Mouse (Mus musculus) stomach, postnatal 0 days (tissue): ENCODE results near the gene Kalrn. TPM values are rescaled to one million over a fixed set of nuclear protein-coding genes. Genes with fewer than 3 reads are reported as not detected.

Source experiments
- ATAC-seq: fragments of 200-750 bp; cut with Nextera tagmentation; 2 replicates; pipeline ENCODE4 v1.8.0; 2017; ENCODE audit not compliant: low FRiP score, low TSS enrichment
- DNase-seq: peaks from one replicate; pipeline ENCODE4 v3.0.0-alpha.2; 2016; ENCODE audit warnings: low spot score
- H3K27ac ChIP-seq: fragments of 300-500 bp; sonication (generic); replicated peaks from 2 replicates; pipeline ENCODE4 v1.5.1; 2014; ENCODE audit warnings: mild to moderate bottlenecking, control low read depth
- H3K27me3 ChIP-seq: fragments of 300-500 bp; sonication (generic); 2 replicates; pipeline ENCODE4 v1.6.1; 2014; ENCODE audit warnings: low read length; ENCODE audit not compliant: control insufficient read depth, insufficient read depth
- H3K36me3 ChIP-seq: fragments of 300-500 bp; sonication (generic); 2 replicates; pipeline ENCODE4 v1.6.1; 2014; ENCODE audit warnings: low read length, mixed read lengths; ENCODE audit not compliant: control insufficient read depth, insufficient read depth
- H3K4me1 ChIP-seq: fragments of 300-500 bp; sonication (generic); replicated peaks from 2 replicates; pipeline ENCODE4 v1.6.1; 2014; ENCODE audit warnings: antibody characterized with exemption; ENCODE audit not compliant: control insufficient read depth, insufficient read depth
- H3K4me2 ChIP-seq: fragments of 300-500 bp; sonication (generic); replicated peaks from 2 replicates; pipeline ENCODE4 v1.6.1; 2014; ENCODE audit warnings: low read depth, mild to moderate bottlenecking, control low read depth, moderate library complexity
- H3K4me3 ChIP-seq: fragments of 300-500 bp; sonication (generic); 2 replicates; pipeline ENCODE4 v1.5.1; 2014; ENCODE audit warnings: low read depth, low read length, control low read depth
- H3K9ac ChIP-seq: fragments of 300-500 bp; sonication (generic); 2 replicates; pipeline ENCODE4 v1.6.1; 2014; ENCODE audit warnings: mild to moderate bottlenecking, low read length, control low read depth, mixed read lengths
- H3K9me3 ChIP-seq: fragments of 300-500 bp; sonication (generic); 2 replicates; pipeline ENCODE4 v1.6.1; 2016; ENCODE audit warnings: low read length; ENCODE audit not compliant: control insufficient read depth
- CTCF ChIP-seq: IDR thresholded peaks from 2 replicates; pipeline ENCODE4 v1.5.1; 2016; ENCODE audit warnings: antibody characterized with exemption, low read depth, mild to moderate bottlenecking, moderate library complexity
- EP300 ChIP-seq: optimal IDR thresholded peaks from 2 replicates; pipeline ENCODE3; 2016; ENCODE audit warnings: antibody characterized with exemption
- WGBS: fragments of 180-500 bp; shearing (Covaris S2); extraction: QIAGEN DNeasy Blood & Tissue Kit; methylation state at CpG from one replicate; pipeline ENCODE4 v1.1.7; 2014; 5-methylcytosine and 5-hydroxymethylcytosine counted together
- polyA plus RNA-seq: library from polyadenylated mRNA; unstranded; fragments of >200 nt; fragmentation: Nextera tagmentation; extraction: Ambion mirVana; gene quantifications from 2 replicates; pipeline ENCODE4 v1.2.1, GENCODE M21; 2015

Kalrn gene
- polyA plus RNA-seq, 1 experiment from 2014 or later: 14.4 TPM

- Histone ChIP-seq H3K27me3 (no peaks in the 10 kb centered on the region), H3K36me3 (no peaks in the 10 kb centered on the region), H3K4me1 (no peaks in the 10 kb centered on the region), H3K4me3 (no peak overlapping the region), H3K9ac (no peak overlapping the region), H3K4me2 (no peak overlapping the region), H3K27ac (no peak overlapping the region), H3K9me3 (no peaks in the 10 kb centered on the region)
- no peak for TF ChIP-seq EP300
- no peak for TF ChIP-seq CTCF
- ATAC-seq: no peak
- 64% methylated on average over 12 of the region's 12 CpGs for WGBS
- DNase-seq: no peak
Measured at GRCm38 (mm10) chr16:34236898-34237611, 336.3 kb downstream of the Kalrn start.

GRCm38 (mm10) chr16:34235086-34235485 lies 338.2 kb downstream of the Kalrn start:
- TF ChIP-seq CTCF (no peak), EP300 (no peak)
- H3K4me3 ChIP-seq: no peak overlapping the region
- H3K27ac ChIP-seq: no peak overlapping the region
- no peaks in the 10 kb centered on the region for H3K4me1 ChIP-seq
- no peak overlapping the region for H3K9ac ChIP-seq
- ATAC-seq: no peak
- H3K27me3 ChIP-seq: no peaks in the 10 kb centered on the region
- H3K36me3 ChIP-seq: no peaks in the 10 kb centered on the region
- 54% methylated on average over 11 of the region's 11 CpGs for WGBS
- no peaks in the 10 kb centered on the region for H3K9me3 ChIP-seq
- H3K4me2 ChIP-seq: no peak overlapping the region
- DNase-seq: no peak

- H3K4me3 ChIP-seq: no peak overlapping the region
- no peak for ATAC-seq
- H3K9ac ChIP-seq: no peak overlapping the region
- H3K4me1 ChIP-seq: no peaks in the 10 kb centered on the region
- H3K27me3 ChIP-seq: no peaks in the 10 kb centered on the region
- H3K4me2 ChIP-seq: no peak overlapping the region
- H3K36me3 ChIP-seq: no peaks in the 10 kb centered on the region
- DNase-seq: no peak
- WGBS: 34% methylated on average over 5 of the region's 5 CpGs
- no peak overlapping the region for H3K27ac ChIP-seq
- H3K9me3 ChIP-seq: no peaks in the 10 kb centered on the region
- TF ChIP-seq EP300 (no peak), CTCF (no peak)
Measured at GRCm38 (mm10) chr16:34231952-34232351, 341.4 kb downstream of the Kalrn start.

- Histone ChIP-seq H3K9me3 (no peaks in the 10 kb centered on the region), H3K27ac (no peak overlapping the region), H3K4me2 (no peak overlapping the region), H3K9ac (no peak overlapping the region), H3K4me1 (no peaks in the 10 kb centered on the region), H3K36me3 (no peaks in the 10 kb centered on the region), H3K4me3 (no peak overlapping the region), H3K27me3 (no peaks in the 10 kb centered on the region)
- TF ChIP-seq CTCF (no peak), EP300 (no peak)
- WGBS: 52% methylated on average over 2 of the region's 2 CpGs
- DNase-seq (no peak), ATAC-seq (no peak)
Measured at GRCm38 (mm10) chr16:34231146-34231545, 342.2 kb downstream of the Kalrn start.

GRCm38 (mm10) chr16:34229350-34229749 lies 344.0 kb downstream of the Kalrn start:
- no peaks in the 10 kb centered on the region for H3K4me1 ChIP-seq
- no peaks in the 10 kb centered on the region for H3K9me3 ChIP-seq
- no peak overlapping the region for H3K4me2 ChIP-seq
- no peak for ATAC-seq
- H3K27ac ChIP-seq: no peak overlapping the region
- TF ChIP-seq EP300 (no peak), CTCF (no peak)
- WGBS: 58% methylated on average over 8 of the region's 8 CpGs
- no peak overlapping the region for H3K4me3 ChIP-seq
- no peak overlapping the region for H3K9ac ChIP-seq
- H3K36me3 ChIP-seq: no peaks in the 10 kb centered on the region
- no peak for DNase-seq
- no peaks in the 10 kb centered on the region for H3K27me3 ChIP-seq

- ATAC-seq (no peak), DNase-seq (no peak)
- Histone ChIP-seq H3K36me3 (no peaks in the 10 kb centered on the region), H3K4me2 (no peak overlapping the region), H3K4me1 (no peaks in the 10 kb centered on the region), H3K27ac (no peak overlapping the region), H3K4me3 (no peak overlapping the region), H3K9ac (no peak overlapping the region), H3K27me3 (no peaks in the 10 kb centered on the region), H3K9me3 (no peaks in the 10 kb centered on the region)
- no peak for TF ChIP-seq CTCF
- no peak for TF ChIP-seq EP300
- 68% methylated on average over 5 of the region's 5 CpGs for WGBS
Measured at GRCm38 (mm10) chr16:34228661-34229060, 344.7 kb downstream of the Kalrn start.
